Mouse (Mus musculus): Measurements from ENCODE around the gene Thap3. TPM values are rescaled to one million over a fixed set of nuclear protein-coding genes. Genes with fewer than 3 reads are reported as not detected.

The Thap3 gene
- polyA plus RNA-seq, 1 experiment from 2014 or later, result 6.8 TPM

DNA sequence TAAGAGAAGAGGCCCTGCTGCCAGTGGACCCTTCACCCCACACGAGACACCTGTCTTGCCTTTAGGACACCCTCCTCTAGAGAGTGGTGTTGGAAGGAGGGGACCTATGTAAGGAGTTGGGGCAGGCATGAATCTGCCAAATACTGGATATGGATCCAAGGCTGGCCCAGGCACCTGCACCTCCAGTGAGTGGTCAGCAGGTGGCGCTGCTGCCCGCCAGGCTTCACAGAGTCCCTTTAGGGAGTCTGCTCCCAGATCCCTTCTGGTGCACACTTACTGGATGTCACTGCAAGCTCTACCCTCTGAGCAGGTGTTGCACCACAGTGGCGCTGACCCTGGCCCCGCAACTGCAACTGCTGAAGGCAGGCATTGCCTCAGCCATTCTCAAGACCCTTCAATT, 7.4 kb downstream of the Thap3 start:
- Histone ChIP-seq H3K36me3 (replicated peaks; ENCODE audit: insufficient read depth, low read length) (peaks cover 27% of the 10 kb centered on the region), H3K27ac (ENCODE audit: low read depth) (no peak overlapping the region), H3K4me2 (ENCODE audit: low read depth, low read length) (no peak overlapping the region), H3K27me3 (ENCODE audit: insufficient read depth, low read length) (no peaks in the 10 kb centered on the region), H3K9ac (replicated peaks) (no peak overlapping the region), H3K4me1 (ENCODE audit: insufficient read depth) (0 out of 2 replicates have a peak, but pooled peaks cover 2% of the 10 kb centered on the region), H3K9me3 (ENCODE audit: low read length) (no peaks in the 10 kb centered on the region), H3K4me3 (ENCODE audit: low read depth, low read length) (no peak overlapping the region)
- DNase-seq, result peak; percentile 85
- TF ChIP-seq CTCF (IDR thresholded peaks at IDR 0.05; ENCODE audit: low read depth) (peak; percentile 100), EP300 (IDR thresholded peaks at IDR 0.05; ENCODE audit: low read depth) (no peak)
- WGBS (ENCODE audit: insufficient replicate concordance), result 11% methylated on average over 5 of the region's 5 CpGs
- ATAC-seq, result peak; percentile 81

DNA sequence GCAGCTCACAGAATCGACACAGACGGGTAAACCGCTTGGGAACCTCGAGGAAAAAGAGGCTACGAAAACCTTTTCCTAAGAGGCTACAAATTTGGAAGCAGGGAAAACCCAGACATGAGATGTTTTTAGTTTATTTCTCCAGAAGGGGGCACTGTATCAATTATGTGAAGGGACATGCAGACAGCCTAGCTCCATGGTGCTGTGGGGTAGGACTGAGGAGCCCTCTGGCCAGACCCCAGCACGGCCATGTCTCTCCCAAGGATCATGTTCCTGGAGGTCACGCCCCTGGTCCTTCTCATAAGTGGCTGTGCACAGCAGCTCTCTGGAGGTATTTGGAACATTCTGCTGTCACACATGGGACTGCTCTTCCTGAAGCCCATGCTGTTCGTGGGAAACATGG, 8.1 kb downstream of the Thap3 start:
- TF ChIP-seq CTCF (IDR thresholded peaks at IDR 0.05; ENCODE audit: low read depth), result peak; percentile 38
- no peak for TF ChIP-seq EP300 (IDR thresholded peaks at IDR 0.05; ENCODE audit: low read depth)
- no peaks in the 10 kb centered on the region for H3K27me3 ChIP-seq (ENCODE audit: insufficient read depth, low read length)
- no peak for DNase-seq
- H3K27ac ChIP-seq (ENCODE audit: low read depth), result no peak overlapping the region
- H3K9me3 ChIP-seq (ENCODE audit: low read length), result no peaks in the 10 kb centered on the region
- no peak overlapping the region for H3K4me2 ChIP-seq (ENCODE audit: low read depth, low read length)
- no peak overlapping the region for H3K4me3 ChIP-seq (ENCODE audit: low read depth, low read length)
- peaks cover 28% of the 10 kb centered on the region for H3K36me3 ChIP-seq (replicated peaks; ENCODE audit: insufficient read depth, low read length)
- H3K4me1 ChIP-seq (ENCODE audit: insufficient read depth), result 0 out of 2 replicates have a peak, but pooled peaks cover 2% of the 10 kb centered on the region
- 84% methylated on average over 8 of the region's 8 CpGs for WGBS (ENCODE audit: insufficient replicate concordance)
- no peak overlapping the region for H3K9ac ChIP-seq (replicated peaks)
- no peak for ATAC-seq

DNA sequence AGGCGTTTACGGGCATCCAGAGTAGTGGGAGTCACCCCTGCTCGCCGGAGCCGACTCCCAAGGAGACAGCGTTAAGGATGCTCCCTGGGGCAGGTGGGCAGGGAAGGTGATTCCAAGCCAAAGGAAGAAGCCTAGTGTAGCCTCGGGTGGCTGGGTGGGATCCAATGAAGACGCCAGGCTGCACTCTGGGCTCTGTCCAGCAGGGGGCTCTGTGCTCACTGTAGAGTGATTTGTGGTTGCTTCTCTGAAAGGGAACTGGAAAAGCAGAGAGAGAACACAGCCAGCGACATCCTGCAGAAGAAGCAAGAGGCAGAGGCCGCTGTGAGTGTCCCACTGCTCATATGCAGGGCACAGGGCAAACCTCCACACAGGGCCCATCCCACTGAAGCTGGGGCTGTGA, 11.0 kb downstream of the Thap3 start:
- H3K36me3 ChIP-seq (replicated peaks; ENCODE audit: insufficient read depth, low read length), result peaks cover 53% of the 10 kb centered on the region
- peak; percentile 26 for ATAC-seq
- peak; percentile 88 for DNase-seq
- H3K9me3 ChIP-seq (ENCODE audit: low read length), result no peaks in the 10 kb centered on the region
- H3K4me1 ChIP-seq (ENCODE audit: insufficient read depth), result 0 out of 2 replicates have a peak, but pooled peaks cover 2% of the 10 kb centered on the region
- H3K4me2 ChIP-seq (ENCODE audit: low read depth, low read length), result no peak overlapping the region
- 36% methylated on average over 10 of the region's 10 CpGs for WGBS (ENCODE audit: insufficient replicate concordance)
- no peak overlapping the region for H3K9ac ChIP-seq (replicated peaks)
- TF ChIP-seq CTCF (IDR thresholded peaks at IDR 0.05; ENCODE audit: low read depth) (peak; percentile 89), EP300 (IDR thresholded peaks at IDR 0.05; ENCODE audit: low read depth) (no peak)
- H3K4me3 ChIP-seq (ENCODE audit: low read depth, low read length), result no peak overlapping the region
- H3K27ac ChIP-seq (ENCODE audit: low read depth), result no peak overlapping the region
- no peaks in the 10 kb centered on the region for H3K27me3 ChIP-seq (ENCODE audit: insufficient read depth, low read length)

DNA sequence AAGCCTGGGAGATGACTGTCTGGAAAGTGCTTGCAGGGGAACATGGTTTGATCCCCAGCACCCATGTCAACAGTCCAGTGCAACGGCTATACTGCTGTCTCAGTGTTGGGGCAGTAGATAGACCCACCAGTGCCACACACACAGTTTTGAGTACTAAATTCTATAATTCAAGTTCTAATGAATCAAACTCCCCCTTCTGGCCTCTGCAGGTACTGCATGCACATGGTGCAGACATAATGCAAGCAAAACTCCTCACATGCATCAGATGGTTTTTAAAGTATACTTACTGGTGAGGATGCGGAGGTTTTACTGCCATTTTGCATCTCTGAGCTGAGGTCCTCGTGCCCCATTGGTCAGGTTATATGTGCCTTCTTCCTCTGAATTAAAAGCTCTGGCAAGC, 13.4 kb downstream of the Thap3 start:
- whole genome bisulfite sequencing (ENCODE audit: insufficient replicate concordance), result 77% methylated on average over 3 of the region's 3 CpGs
- H3K9me3 ChIP-seq (ENCODE audit: low read length), result no peaks in the 10 kb centered on the region
- no peak overlapping the region for H3K4me3 ChIP-seq (ENCODE audit: low read depth, low read length)
- H3K4me2 ChIP-seq (ENCODE audit: low read depth, low read length), result no peak overlapping the region
- H3K27me3 ChIP-seq (ENCODE audit: insufficient read depth, low read length), result no peaks in the 10 kb centered on the region
- no peak overlapping the region for H3K27ac ChIP-seq (ENCODE audit: low read depth)
- no peak for ATAC-seq
- 0 out of 2 replicates have a peak, but pooled peaks cover 2% of the 10 kb centered on the region for H3K4me1 ChIP-seq (ENCODE audit: insufficient read depth)
- no peak overlapping the region for H3K9ac ChIP-seq (replicated peaks)
- peaks cover 56% of the 10 kb centered on the region for H3K36me3 ChIP-seq (replicated peaks; ENCODE audit: insufficient read depth, low read length)
- peak; percentile 72 for DNase-seq
- TF ChIP-seq CTCF (IDR thresholded peaks at IDR 0.05; ENCODE audit: low read depth), result peak; percentile 82
- TF ChIP-seq EP300 (IDR thresholded peaks at IDR 0.05; ENCODE audit: low read depth), result no peak

DNA sequence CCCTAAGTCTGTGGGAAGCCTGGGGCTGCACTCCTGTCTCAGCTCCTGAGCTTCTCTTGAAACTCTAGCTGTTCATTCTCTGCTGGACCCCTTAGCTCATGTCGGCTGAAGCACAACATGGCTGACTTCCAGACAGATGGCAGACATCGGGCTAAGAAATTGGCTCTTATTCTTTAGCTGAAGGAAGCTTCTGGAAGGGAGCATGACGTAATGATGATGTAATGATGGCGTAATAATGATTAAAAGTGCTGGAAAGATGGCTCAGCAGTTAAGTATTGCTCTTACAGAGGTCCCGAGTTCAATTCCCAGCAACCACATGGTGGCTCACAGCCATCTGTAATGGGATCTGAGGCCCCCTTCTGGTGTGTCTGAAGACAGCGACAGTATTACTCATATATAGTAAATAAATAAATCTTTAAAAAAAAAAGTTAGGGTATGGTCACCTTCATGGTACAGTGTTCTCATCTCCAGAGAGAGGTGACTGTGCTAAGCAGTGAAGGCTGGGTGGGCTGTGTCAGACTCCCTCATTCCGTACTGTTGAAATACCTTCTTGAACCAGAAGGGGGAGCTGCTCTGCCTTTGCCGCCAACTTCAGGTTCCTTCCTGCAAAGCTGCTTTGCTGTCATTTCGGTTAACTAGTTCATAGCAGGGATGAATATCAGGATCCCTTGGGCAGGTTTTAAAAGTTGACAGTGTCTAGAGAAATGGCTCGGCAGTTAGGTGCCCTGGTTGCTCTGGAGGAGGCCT, 16.4 kb downstream of the Thap3 start:
- Histone ChIP-seq H3K36me3 (replicated peaks; ENCODE audit: insufficient read depth, low read length) (peaks cover 61% of the 10 kb centered on the region), H3K9ac (replicated peaks) (no peak overlapping the region), H3K27ac (ENCODE audit: low read depth) (no peak overlapping the region), H3K27me3 (ENCODE audit: insufficient read depth, low read length) (no peaks in the 10 kb centered on the region), H3K4me3 (ENCODE audit: low read depth, low read length) (no peak overlapping the region), H3K9me3 (ENCODE audit: low read length) (no peaks in the 10 kb centered on the region), H3K4me1 (ENCODE audit: insufficient read depth) (no peaks in the 10 kb centered on the region), H3K4me2 (ENCODE audit: low read depth, low read length) (no peak overlapping the region)
- ATAC-seq (0 out of 2 replicates have a peak, but pooled peaks have one; percentile 21), DNase-seq (no peak)
- WGBS (ENCODE audit: insufficient replicate concordance), result 75% methylated on average over 10 of the region's 10 CpGs
- TF ChIP-seq CTCF (IDR thresholded peaks at IDR 0.05; ENCODE audit: low read depth), result peak; percentile 82
- TF ChIP-seq EP300 (IDR thresholded peaks at IDR 0.05; ENCODE audit: low read depth), result no peak

DNA sequence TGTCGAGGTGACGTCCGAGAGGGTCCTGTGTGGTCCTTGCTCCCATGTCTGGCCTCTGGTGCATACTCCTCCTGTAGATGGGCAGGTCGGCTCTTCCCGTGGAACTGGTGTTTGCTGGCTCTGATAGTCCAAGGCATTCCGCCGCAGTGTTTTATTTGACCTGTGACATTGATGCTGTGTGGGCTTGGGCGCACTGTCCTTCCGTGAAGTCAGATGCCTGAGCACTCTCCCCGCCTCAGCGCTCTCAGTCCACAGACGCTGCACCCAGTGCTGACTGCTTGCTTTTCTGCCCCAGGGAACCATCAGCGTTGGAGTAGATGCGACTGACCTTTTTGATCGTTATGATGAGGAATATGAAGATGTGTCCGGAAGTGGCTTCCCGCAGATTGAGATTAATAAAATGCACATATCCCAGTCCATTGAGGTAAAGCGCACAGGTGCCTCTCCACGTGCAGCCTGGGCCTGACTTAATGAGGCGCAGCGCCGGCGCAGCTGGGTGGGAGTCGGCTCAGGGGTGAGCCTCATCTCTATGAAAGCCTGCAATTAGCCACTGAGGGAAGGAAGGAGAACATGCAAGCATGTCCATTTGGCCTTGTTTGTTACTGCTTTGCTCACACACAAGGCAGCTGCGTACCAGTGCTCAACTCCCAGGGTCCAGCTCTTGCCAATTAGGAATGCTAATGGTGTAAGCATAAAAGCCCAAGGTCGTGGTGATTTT, 20.4 kb downstream of the Thap3 start:
- H3K27me3 ChIP-seq (ENCODE audit: insufficient read depth, low read length), result no peaks in the 10 kb centered on the region
- H3K4me2 ChIP-seq (ENCODE audit: low read depth, low read length), result no peak overlapping the region
- DNase-seq (no peak), ATAC-seq (no peak)
- no peak overlapping the region for H3K9ac ChIP-seq (replicated peaks)
- no peaks in the 10 kb centered on the region for H3K9me3 ChIP-seq (ENCODE audit: low read length)
- H3K4me3 ChIP-seq (ENCODE audit: low read depth, low read length), result no peak overlapping the region
- H3K27ac ChIP-seq (ENCODE audit: low read depth), result no peak overlapping the region
- H3K4me1 ChIP-seq (ENCODE audit: insufficient read depth), result peaks cover 2% of the 10 kb centered on the region; the same call in 1 of the 2 replicates
- WGBS (ENCODE audit: insufficient replicate concordance), result 94% methylated on average over 26 of the region's 26 CpGs
- TF ChIP-seq EP300 (IDR thresholded peaks at IDR 0.05; ENCODE audit: low read depth), result no peak
- H3K36me3 ChIP-seq (replicated peaks; ENCODE audit: insufficient read depth, low read length), result peaks cover 51% of the 10 kb centered on the region

Measured in liver, postnatal 0 days (tissue).